Mouse (Mus musculus) megakaryocyte, embryonic 14.5 days (primary cell): ENCODE measurements around the gene Get4.

Experiments
- FLI1 ChIP-seq: IDR thresholded peaks from 2 replicates; pipeline ENCODE4 v1.6.1; 2012; ENCODE audit warnings: low read length, inconsistent platforms, mixed read lengths
- GATA1 ChIP-seq: IDR thresholded peaks from 3 replicates; pipeline ENCODE4 v1.6.1; 2012; ENCODE audit warnings: mixed read lengths, low read length, inconsistent platforms, borderline replicate concordance

GRCm38 (mm10) chr5:139247767-139248166, 4.4 kb upstream of the Get4 start:
- TF ChIP-seq FLI1 (no peak), GATA1 (no peak)
